Mouse (Mus musculus): ENCODE data around the gene Papln. TPM values are rescaled to one million over a fixed set of nuclear protein-coding genes. Genes with fewer than 3 reads are reported as not detected.

The Papln gene
- 1.4 and 2.2 TPM in 2 replicates for polyA plus RNA-seq (2014; fragmentation: Nextera tagmentation; extraction: Ambion mirVana)

- WGBS = 11% methylated on average over 31 of the region's 31 CpGs
- peak within 1 kb of the TSS; percentile 21; the same call in 1 of the 2 replicates for H3K27ac ChIP-seq (ENCODE audit: low read length)
- peak within 1 kb of the TSS; percentile 30 for H3K4me3 ChIP-seq (ENCODE audit: low read depth, low read length)
- H3K9me3 ChIP-seq (ENCODE audit: control insufficient read depth, low read depth, low read length) = no peaks in the 10 kb centered on the region
- H3K27me3 ChIP-seq (ENCODE audit: control insufficient read depth, insufficient read depth, low read length) = no peaks in the 10 kb centered on the region
- no peaks in the 10 kb centered on the region for H3K36me3 ChIP-seq (ENCODE audit: control insufficient read depth, insufficient read depth, low read length)
- H3K4me1 ChIP-seq (ENCODE audit: control insufficient read depth, insufficient read depth, low read length) = peaks cover 23% of the 10 kb centered on the region
- ATAC-seq (ENCODE audit: insufficient number of reproducible peaks, insufficient read depth, low FRiP score, low read depth) = peak; percentile 33; the same call in 1 of the 2 replicates
- H3K4me2 ChIP-seq (replicated peaks; ENCODE audit: low read depth, low read length) = peak within 1 kb of the TSS; percentile 67
- H3K9ac ChIP-seq (replicated peaks; ENCODE audit: low read depth, low read length) = 0 out of 2 replicates have a peak within 1 kb of the TSS, but pooled peaks have one; percentile 12
Observed at GRCm38 (mm10) chr12:83763311-83764043, at the start of gene Papln. TSS of gene Papln (plus strand) at chr12:83763634.

DNA sequence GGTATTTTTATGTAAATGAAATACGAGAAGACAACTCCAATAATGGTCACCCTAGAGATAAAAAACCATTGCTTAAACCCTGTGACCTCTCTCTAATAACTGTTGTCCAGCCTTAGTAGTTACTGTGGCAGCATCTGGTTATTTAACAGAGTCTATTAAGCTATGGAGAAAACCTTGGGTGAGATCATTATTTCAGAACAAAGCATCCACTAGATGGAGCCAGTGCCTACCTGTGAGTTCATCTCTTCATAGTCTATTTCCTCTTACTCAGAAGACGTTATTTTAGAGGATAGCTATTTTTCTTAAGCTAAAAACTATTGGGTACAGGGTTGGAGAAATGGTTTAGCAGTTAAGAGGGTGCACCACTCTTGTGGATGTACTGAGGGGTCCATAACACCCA, 49.7 kb upstream of the Papln start:
- 45% methylated on average over 2 of the region's 2 CpGs for WGBS
- Histone ChIP-seq H3K36me3 (ENCODE audit: control insufficient read depth, insufficient read depth, low read length) (peaks cover 33% of the 10 kb centered on the region), H3K4me1 (ENCODE audit: control insufficient read depth, insufficient read depth, low read length) (no peaks in the 10 kb centered on the region), H3K27me3 (ENCODE audit: control insufficient read depth, insufficient read depth, low read length) (no peaks in the 10 kb centered on the region), H3K4me3 (ENCODE audit: low read depth, low read length) (no peak overlapping the region), H3K9ac (replicated peaks; ENCODE audit: low read depth, low read length) (no peak overlapping the region), H3K27ac (ENCODE audit: low read length) (no peak overlapping the region), H3K9me3 (ENCODE audit: control insufficient read depth, low read depth, low read length) (no peaks in the 10 kb centered on the region), H3K4me2 (replicated peaks; ENCODE audit: low read depth, low read length) (no peak overlapping the region)
- ATAC-seq (ENCODE audit: insufficient number of reproducible peaks, insufficient read depth, low FRiP score, low read depth) = no peak

GRCm38 (mm10) chr12:83716416-83717184, 46.8 kb upstream of the Papln start:
- peaks cover 3% of the 10 kb centered on the region; the same call in 1 of the 2 replicates for H3K4me1 ChIP-seq (ENCODE audit: control insufficient read depth, insufficient read depth, low read length)
- H3K9ac ChIP-seq (replicated peaks; ENCODE audit: low read depth, low read length) = no peak overlapping the region
- ATAC-seq (ENCODE audit: insufficient number of reproducible peaks, insufficient read depth, low FRiP score, low read depth) = no peak
- 91% methylated on average over 15 of the region's 15 CpGs for WGBS
- H3K27ac ChIP-seq (ENCODE audit: low read length) = no peak overlapping the region
- no peaks in the 10 kb centered on the region for H3K9me3 ChIP-seq (ENCODE audit: control insufficient read depth, low read depth, low read length)
- H3K4me2 ChIP-seq (replicated peaks; ENCODE audit: low read depth, low read length) = no peak overlapping the region
- H3K36me3 ChIP-seq (ENCODE audit: control insufficient read depth, insufficient read depth, low read length) = peaks cover 33% of the 10 kb centered on the region
- no peak overlapping the region for H3K4me3 ChIP-seq (ENCODE audit: low read depth, low read length)
- H3K27me3 ChIP-seq (ENCODE audit: control insufficient read depth, insufficient read depth, low read length) = no peaks in the 10 kb centered on the region

DNA sequence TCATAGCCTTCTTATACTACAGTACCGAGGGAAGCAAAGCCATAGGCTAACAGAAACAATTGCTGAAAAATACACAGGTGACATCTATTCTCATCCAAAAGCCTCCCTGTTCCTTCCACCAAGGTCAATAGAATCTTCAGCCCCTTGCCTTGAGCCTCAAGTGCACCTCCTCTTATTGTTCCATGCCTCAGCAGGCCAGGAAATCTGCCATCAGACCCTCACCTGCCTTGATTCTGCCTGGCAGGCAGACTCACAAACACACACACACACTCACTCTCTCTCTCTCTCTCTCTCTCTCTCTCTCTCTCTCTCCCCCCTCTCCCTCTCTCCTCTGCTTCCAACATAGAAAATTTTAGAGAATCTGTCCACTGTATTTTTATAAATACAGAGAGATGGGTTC, 44.0 kb upstream of the Papln start:
- H3K4me3 ChIP-seq (ENCODE audit: low read depth, low read length) = no peak overlapping the region
- no peaks in the 10 kb centered on the region for H3K27me3 ChIP-seq (ENCODE audit: control insufficient read depth, insufficient read depth, low read length)
- no peak overlapping the region for H3K27ac ChIP-seq (ENCODE audit: low read length)
- WGBS = 100% methylated on average over 1 of the region's 1 CpGs
- no peak overlapping the region for H3K9ac ChIP-seq (replicated peaks; ENCODE audit: low read depth, low read length)
- peaks cover 32% of the 10 kb centered on the region for H3K36me3 ChIP-seq (ENCODE audit: control insufficient read depth, insufficient read depth, low read length)
- H3K4me1 ChIP-seq (ENCODE audit: control insufficient read depth, insufficient read depth, low read length) = peaks cover 4% of the 10 kb centered on the region; the same call in 1 of the 2 replicates
- no peak for ATAC-seq (ENCODE audit: insufficient number of reproducible peaks, insufficient read depth, low FRiP score, low read depth)
- H3K9me3 ChIP-seq (ENCODE audit: control insufficient read depth, low read depth, low read length) = no peaks in the 10 kb centered on the region
- H3K4me2 ChIP-seq (replicated peaks; ENCODE audit: low read depth, low read length) = no peak overlapping the region

DNA sequence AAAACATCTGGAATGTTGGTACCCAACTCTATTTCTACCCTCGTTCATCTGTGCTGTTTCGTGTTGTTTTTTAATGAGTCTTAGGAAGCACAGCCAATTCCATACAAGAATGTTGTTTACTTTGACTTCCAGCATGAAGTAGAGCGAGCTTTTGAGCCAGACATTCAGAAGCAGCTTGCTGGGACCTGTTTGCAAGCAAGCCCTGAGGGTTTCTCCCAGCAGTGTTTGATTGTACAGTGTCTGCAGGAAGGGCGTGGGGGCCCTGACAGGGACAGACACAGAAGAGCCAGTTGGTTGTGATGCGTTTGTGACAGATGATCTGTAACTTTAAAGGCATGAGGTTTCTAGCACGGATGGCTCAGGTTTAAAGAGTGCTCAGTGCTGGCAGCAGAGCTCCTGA, 42.2 kb upstream of the Papln start:
- Histone ChIP-seq H3K4me1 (ENCODE audit: control insufficient read depth, insufficient read depth, low read length) (peaks cover 4% of the 10 kb centered on the region; the same call in 1 of the 2 replicates), H3K9me3 (ENCODE audit: control insufficient read depth, low read depth, low read length) (no peaks in the 10 kb centered on the region), H3K4me3 (ENCODE audit: low read depth, low read length) (no peak overlapping the region), H3K9ac (replicated peaks; ENCODE audit: low read depth, low read length) (no peak overlapping the region), H3K27me3 (ENCODE audit: control insufficient read depth, insufficient read depth, low read length) (no peaks in the 10 kb centered on the region), H3K27ac (ENCODE audit: low read length) (peak overlapping the region; percentile 82), H3K4me2 (replicated peaks; ENCODE audit: low read depth, low read length) (no peak overlapping the region), H3K36me3 (ENCODE audit: control insufficient read depth, insufficient read depth, low read length) (peaks cover 34% of the 10 kb centered on the region)
- 37% methylated on average over 6 of the region's 6 CpGs for WGBS
- ATAC-seq (ENCODE audit: insufficient number of reproducible peaks, insufficient read depth, low FRiP score, low read depth) = no peak

DNA sequence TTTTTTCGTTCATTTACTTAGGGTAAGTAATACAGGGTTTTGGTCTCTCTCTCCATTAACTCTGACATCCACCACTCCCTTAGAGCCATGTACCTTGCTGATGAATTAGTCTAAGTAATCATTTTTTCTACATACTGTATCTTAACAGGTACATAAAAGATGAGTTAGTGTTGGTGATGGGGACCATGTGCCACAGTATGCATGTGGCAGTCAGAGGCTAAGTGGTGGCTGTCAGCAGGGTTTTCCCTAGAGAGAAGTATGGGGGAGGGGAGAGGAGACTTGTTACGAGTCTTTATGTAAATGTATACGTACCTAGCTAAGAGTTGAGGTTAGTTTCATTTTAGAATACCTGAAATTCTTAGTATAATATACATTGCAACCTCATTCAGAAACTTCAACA, 40.4 kb upstream of the Papln start:
- Histone ChIP-seq H3K9ac (replicated peaks; ENCODE audit: low read depth, low read length) (no peak overlapping the region), H3K4me1 (ENCODE audit: control insufficient read depth, insufficient read depth, low read length) (peaks cover 4% of the 10 kb centered on the region; the same call in 1 of the 2 replicates), H3K27ac (ENCODE audit: low read length) (no peak overlapping the region), H3K4me2 (replicated peaks; ENCODE audit: low read depth, low read length) (no peak overlapping the region), H3K4me3 (ENCODE audit: low read depth, low read length) (no peak overlapping the region), H3K27me3 (ENCODE audit: control insufficient read depth, insufficient read depth, low read length) (no peaks in the 10 kb centered on the region), H3K36me3 (ENCODE audit: control insufficient read depth, insufficient read depth, low read length) (peaks cover 26% of the 10 kb centered on the region), H3K9me3 (ENCODE audit: control insufficient read depth, low read depth, low read length) (no peaks in the 10 kb centered on the region)
- WGBS = 85% methylated on average over 3 of the region's 3 CpGs
- no peak for ATAC-seq (ENCODE audit: insufficient number of reproducible peaks, insufficient read depth, low FRiP score, low read depth)

GRCm38 (mm10) chr12:83726510-83727308, 36.7 kb upstream of the Papln start:
- H3K27me3 ChIP-seq (ENCODE audit: control insufficient read depth, insufficient read depth, low read length) = no peaks in the 10 kb centered on the region
- H3K4me1 ChIP-seq (ENCODE audit: control insufficient read depth, insufficient read depth, low read length) = no peaks in the 10 kb centered on the region
- no peaks in the 10 kb centered on the region for H3K9me3 ChIP-seq (ENCODE audit: control insufficient read depth, low read depth, low read length)
- no peak overlapping the region for H3K4me3 ChIP-seq (ENCODE audit: low read depth, low read length)
- ATAC-seq (ENCODE audit: insufficient number of reproducible peaks, insufficient read depth, low FRiP score, low read depth) = no peak
- H3K36me3 ChIP-seq (ENCODE audit: control insufficient read depth, insufficient read depth, low read length) = peaks cover 51% of the 10 kb centered on the region
- no peak overlapping the region for H3K27ac ChIP-seq (ENCODE audit: low read length)
- 77% methylated on average over 12 of the region's 12 CpGs for WGBS
- H3K9ac ChIP-seq (replicated peaks; ENCODE audit: low read depth, low read length) = no peak overlapping the region
- H3K4me2 ChIP-seq (replicated peaks; ENCODE audit: low read depth, low read length) = no peak overlapping the region

DNA sequence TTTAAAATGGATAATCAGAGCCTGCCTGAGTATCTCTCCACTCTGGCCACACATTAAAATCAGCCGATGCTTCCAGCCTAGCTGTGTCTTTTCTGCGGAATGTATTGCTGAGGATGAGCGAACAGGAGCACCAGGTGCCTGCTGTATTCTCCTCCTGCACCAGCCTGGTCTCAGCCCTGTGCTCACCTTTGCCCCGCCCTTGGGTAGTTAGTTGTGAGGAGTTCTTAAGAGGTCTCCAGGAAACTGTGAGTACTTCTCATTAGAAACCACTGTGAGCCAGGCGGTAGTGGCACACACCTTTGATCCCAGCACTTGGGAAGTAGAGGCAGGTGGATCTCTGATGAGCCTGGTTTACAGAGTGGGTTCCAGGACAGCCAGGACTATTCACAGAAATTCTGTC, 31.2 kb upstream of the Papln start:
- H3K27me3 ChIP-seq (ENCODE audit: control insufficient read depth, insufficient read depth, low read length) = no peaks in the 10 kb centered on the region
- ATAC-seq (ENCODE audit: insufficient number of reproducible peaks, insufficient read depth, low FRiP score, low read depth) = no peak
- no peaks in the 10 kb centered on the region for H3K4me1 ChIP-seq (ENCODE audit: control insufficient read depth, insufficient read depth, low read length)
- peaks cover 67% of the 10 kb centered on the region for H3K36me3 ChIP-seq (ENCODE audit: control insufficient read depth, insufficient read depth, low read length)
- no peaks in the 10 kb centered on the region for H3K9me3 ChIP-seq (ENCODE audit: control insufficient read depth, low read depth, low read length)
- no peak overlapping the region for H3K4me3 ChIP-seq (ENCODE audit: low read depth, low read length)
- WGBS = 94% methylated on average over 5 of the region's 5 CpGs
- H3K4me2 ChIP-seq (replicated peaks; ENCODE audit: low read depth, low read length) = no peak overlapping the region
- no peak overlapping the region for H3K9ac ChIP-seq (replicated peaks; ENCODE audit: low read depth, low read length)
- H3K27ac ChIP-seq (ENCODE audit: low read length) = no peak overlapping the region
